Mouse (Mus musculus): ENCODE measurements at regions not wholly inside any gene's neighbourhood (a gene's known extent, or its start where the extent isn't known, plus 50 kb on each side); places are given as distances from the start of the nearest gene placed in this dataset.

- DNase-seq = no peak
Observed at GRCm38 (mm10) chr7:83031101-83031500, 164.0 kb downstream of the Mex3b start.

DNA sequence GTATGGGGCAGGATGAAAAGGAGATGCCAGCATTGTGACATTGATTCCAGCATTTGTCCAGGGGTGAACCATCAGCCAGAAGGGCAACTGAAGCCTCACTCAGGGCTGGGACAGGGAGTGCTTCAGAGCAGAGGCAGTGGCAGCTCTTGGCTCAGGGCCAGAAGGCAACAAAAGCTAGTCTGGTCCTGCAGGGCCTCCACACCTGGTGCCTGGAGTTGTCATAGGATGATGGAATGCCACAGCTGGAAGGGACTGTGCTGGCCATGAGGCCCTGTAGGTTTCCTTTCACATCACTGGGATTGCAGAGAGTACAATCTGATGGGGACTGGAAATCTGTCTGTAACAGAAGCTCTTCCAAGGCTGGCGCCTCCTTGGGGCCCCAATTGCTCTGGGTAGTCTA, 164.9 kb downstream of the Mex3b start:
- no peak for DNase-seq

GRCm38 (mm10) chr7:83032924-83033323, 165.8 kb downstream of the Mex3b start:
- DNase-seq = no peak

GRCm38 (mm10) chr7:83035190-83035589, 168.1 kb downstream of the Mex3b start:
- DNase-seq = no peak

- DNase-seq = no peak
Observed at GRCm38 (mm10) chr7:83036397-83036796, 169.3 kb downstream of the Mex3b start.

DNA sequence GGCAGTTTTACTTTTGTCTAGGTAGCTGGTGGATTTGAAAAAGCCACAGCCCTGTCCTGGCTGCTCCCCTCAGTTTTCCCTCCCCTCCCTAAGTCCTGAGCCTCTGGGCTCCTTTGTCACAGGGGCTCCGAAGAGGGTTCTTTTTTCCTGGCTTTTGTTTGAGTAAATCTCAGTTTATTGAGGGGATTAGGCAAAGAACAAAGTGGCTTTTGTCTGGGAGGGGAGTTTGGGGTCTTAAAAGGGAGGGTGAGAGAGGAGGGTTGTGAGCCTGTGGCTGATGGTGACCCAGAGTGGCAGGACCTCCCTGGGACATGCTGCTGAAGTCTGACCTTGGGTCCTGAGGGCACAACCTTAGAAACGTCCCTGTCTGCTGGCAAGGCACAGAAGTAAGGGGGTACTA, 170.0 kb downstream of the Mex3b start:
- DNase-seq = no peak

DNA sequence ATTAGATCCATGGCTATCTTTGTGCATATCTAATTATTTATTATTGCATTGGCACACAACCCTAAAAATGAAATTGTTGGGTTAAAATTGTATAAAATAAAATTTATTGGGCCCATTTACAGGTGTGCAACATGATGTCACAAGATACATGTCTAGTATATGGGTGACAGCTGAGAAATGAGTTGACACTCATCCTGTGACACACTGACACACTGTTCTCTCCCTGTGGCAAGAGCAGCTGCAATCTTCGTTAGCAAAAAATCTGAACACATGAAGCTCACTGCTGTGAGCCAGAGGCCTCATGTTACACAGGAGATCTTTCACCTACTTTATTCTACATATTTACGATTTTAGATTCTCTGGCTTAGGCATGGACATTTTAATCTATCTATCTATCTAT, 170.6 kb downstream of the Mex3b start:
- no peak for DNase-seq

DNA sequence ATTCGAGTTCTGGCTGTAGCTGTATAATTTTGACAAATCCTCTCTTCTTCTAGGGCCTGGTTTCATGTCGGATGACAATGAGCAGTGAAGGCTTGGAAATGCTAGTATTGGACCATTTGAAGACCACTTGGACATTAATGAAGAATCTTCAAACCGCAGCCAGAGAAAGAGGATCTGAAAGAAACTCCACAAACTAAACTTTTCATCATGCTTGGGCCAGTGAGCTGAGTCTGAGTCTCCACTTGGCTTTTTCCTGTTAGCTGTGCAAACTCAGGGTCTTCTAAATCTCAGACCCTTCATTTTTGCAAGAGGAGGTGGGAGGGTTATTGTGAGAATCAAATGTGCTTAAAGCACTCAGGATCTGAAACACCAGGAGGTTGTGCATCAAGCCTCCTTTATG, 176.6 kb downstream of the Mex3b start:
- DNase-seq = no peak

DNA sequence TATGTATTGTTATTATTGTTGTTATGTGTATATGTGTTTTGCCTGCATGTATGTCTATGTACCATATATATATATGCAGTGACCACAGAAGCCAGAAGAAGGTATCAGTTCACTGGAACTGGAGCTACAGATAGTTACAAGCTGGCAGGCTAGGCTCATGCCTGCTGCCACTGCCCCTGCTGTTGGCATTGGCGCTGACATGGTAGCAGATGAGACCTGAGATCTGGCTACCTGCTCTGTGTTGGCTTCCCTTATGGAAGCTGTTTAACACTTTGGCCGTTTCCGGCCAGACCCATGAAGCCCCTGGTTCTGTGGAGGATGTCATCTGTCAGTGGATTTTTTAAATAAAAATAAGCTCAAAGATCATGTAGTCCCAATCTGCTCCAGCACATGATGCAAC, 178.1 kb downstream of the Mex3b start:
- DNase-seq = no peak

- no peak for DNase-seq
Observed at GRCm38 (mm10) chr7:83050011-83050410, 182.9 kb downstream of the Mex3b start.

DNA sequence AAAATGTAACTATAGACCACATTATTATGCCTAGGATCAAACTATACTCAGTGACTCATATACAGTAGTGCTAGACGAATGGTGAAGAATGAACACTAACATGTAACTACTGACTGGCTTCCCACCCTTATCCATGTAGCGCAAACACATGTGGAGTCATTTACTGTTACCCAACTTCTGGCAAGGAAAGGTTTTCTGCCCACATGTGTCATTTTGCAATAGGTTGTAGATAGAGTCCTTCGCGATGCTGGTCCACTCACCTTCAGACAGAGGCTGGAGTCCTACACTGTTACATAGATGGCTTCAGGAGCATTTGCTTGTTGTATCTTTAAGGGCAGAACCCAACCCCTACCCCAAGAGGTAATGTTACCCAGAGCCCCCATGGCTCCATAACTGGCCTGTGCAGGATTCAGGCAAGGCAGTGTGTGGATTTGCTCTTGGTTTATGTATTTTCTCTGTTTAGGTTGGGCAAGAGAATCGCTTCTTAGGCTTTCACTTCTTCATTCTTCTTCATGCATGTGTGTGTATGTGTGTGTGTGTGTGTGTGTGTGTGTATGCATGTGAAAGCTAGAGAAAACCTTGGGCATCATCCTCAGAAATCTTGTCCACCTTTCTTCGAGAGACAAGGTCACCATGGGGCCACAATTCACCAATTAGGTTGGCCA, 183.8 kb downstream of the Mex3b start:
- DNase-seq = no peak

GRCm38 (mm10) chr7:83056101-83056935, 189.2 kb downstream of the Mex3b start:
- DNase-seq = no peak

GRCm38 (mm10) chr7:83060318-83060717, 193.2 kb downstream of the Mex3b start:
- DNase-seq = no peak

GRCm38 (mm10) chr7:83060733-83061132, 193.6 kb downstream of the Mex3b start:
- no peak for DNase-seq

GRCm38 (mm10) chr7:83061197-83061893, 194.2 kb downstream of the Mex3b start:
- no peak for DNase-seq

DNA sequence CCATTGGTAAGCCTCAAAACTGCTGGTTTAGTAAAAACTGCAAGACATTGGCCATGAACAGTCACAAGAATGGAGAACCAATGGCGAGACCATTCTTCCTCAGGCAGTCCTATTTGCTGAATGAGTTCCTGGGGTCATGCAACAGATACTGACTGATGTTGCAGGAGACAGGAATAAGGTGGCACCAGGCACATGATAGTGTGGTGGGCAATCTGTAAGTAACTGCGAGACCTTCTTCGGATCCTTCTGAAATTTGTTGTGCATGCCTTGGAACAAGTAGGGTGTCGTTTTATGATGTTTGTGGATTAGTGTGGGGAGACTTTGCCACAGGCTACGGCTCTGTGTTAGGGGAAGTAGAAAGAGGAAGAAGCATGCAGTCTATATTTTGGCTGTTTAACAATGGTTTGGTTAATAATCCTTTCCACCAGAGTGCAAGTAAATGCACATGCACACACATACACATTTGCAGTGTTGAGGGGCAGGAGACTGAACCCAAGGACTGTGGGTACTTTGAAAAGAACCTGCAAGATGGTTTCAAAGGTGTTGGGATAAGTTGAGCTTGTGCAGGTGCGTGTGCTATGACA, 194.9 kb downstream of the Mex3b start:
- no peak for DNase-seq

- no peak for DNase-seq
Observed at GRCm38 (mm10) chr7:83063559-83063958, 196.4 kb downstream of the Mex3b start.

- no peak for DNase-seq
Observed at GRCm38 (mm10) chr7:83065341-83065740, 198.2 kb downstream of the Mex3b start.

GRCm38 (mm10) chr7:83074399-83074970, 207.4 kb downstream of the Mex3b start:
- no peak for DNase-seq

GRCm38 (mm10) chr7:83075159-83075952, 208.2 kb downstream of the Mex3b start:
- no peak for DNase-seq

- no peak for DNase-seq
Observed at GRCm38 (mm10) chr7:83077035-83077918, 210.1 kb downstream of the Mex3b start.

Measured in thymus, postnatal 14 days (tissue).